Mouse (Mus musculus) small intestine, adult 2 months (tissue): ENCODE data around the gene Vapb. TPM values are rescaled to one million over a fixed set of nuclear protein-coding genes. Genes with fewer than 3 reads are reported as not detected.
A peak's percentile ranks its signal among the peaks of the same experiment; 100 is the strongest.

Source experiments
- H3K27ac ChIP-seq: fragments of 200-500 bp; 2 replicates; pipeline ENCODE4 v1.5.1; 2012; ENCODE audit warnings: low read depth, low read length, control low read depth, inconsistent platforms; ENCODE audit not compliant: insufficient read depth
- H3K27me3 ChIP-seq: fragments of 200-500 bp; 2 replicates; pipeline ENCODE4 v1.6.1; 2012; ENCODE audit warnings: mild to moderate bottlenecking, moderate library complexity, low read length, inconsistent platforms; ENCODE audit not compliant: control insufficient read depth, insufficient read depth
- H3K36me3 ChIP-seq: fragments of 200-500 bp; 2 replicates; pipeline ENCODE4 v1.6.1; 2012; ENCODE audit warnings: mild to moderate bottlenecking, low read length, control low read depth, inconsistent platforms; ENCODE audit not compliant: control insufficient read depth, insufficient read depth
- H3K4me1 ChIP-seq: fragments of 200-500 bp; 2 replicates; pipeline ENCODE4 v1.6.1; 2012; ENCODE audit warnings: low read length, inconsistent platforms, mixed read lengths; ENCODE audit not compliant: control insufficient read depth, insufficient read depth, insufficient read length
- H3K4me3 ChIP-seq: fragments of 200-500 bp; 2 replicates; pipeline ENCODE4 v1.5.1; 2012; ENCODE audit warnings: low read depth, mild to moderate bottlenecking, control low read depth, inconsistent platforms, low read length, moderate library complexity
- CTCF ChIP-seq: fragments of 200-500 bp; IDR thresholded peaks from 2 replicates; pipeline ENCODE4 v1.5.1; 2012; ENCODE audit warnings: low read depth, mild to moderate bottlenecking, control low read depth, inconsistent platforms, low read length, moderate library complexity, mixed read lengths; ENCODE audit not compliant: insufficient replicate concordance, insufficient read length; ENCODE audit errors: extremely low read depth
- POLR2A ChIP-seq: fragments of 200-500 bp; IDR thresholded peaks from 2 replicates; pipeline ENCODE4 v1.6.1; 2012; ENCODE audit warnings: low read depth, mild to moderate bottlenecking, control low read depth, inconsistent platforms, low read length, moderate library complexity
- WGBS: fragments of 180-500 bp; shearing (Covaris S2); methylation state at CpG from one replicate; pipeline ENCODE4 v1.1.7; 2018; 5-methylcytosine and 5-hydroxymethylcytosine counted together
- polyA plus RNA-seq: library from polyadenylated mRNA; depleted of rRNA; stranded (reverse); fragments of >200 nt; gene quantifications from 2 replicates; pipeline ENCODE4 v1.2.3, GENCODE M21; 2012; rRNA removed

Vapb gene
- 5.5 and 10.8 TPM in 2 replicates for polyA plus RNA-seq

DNA sequence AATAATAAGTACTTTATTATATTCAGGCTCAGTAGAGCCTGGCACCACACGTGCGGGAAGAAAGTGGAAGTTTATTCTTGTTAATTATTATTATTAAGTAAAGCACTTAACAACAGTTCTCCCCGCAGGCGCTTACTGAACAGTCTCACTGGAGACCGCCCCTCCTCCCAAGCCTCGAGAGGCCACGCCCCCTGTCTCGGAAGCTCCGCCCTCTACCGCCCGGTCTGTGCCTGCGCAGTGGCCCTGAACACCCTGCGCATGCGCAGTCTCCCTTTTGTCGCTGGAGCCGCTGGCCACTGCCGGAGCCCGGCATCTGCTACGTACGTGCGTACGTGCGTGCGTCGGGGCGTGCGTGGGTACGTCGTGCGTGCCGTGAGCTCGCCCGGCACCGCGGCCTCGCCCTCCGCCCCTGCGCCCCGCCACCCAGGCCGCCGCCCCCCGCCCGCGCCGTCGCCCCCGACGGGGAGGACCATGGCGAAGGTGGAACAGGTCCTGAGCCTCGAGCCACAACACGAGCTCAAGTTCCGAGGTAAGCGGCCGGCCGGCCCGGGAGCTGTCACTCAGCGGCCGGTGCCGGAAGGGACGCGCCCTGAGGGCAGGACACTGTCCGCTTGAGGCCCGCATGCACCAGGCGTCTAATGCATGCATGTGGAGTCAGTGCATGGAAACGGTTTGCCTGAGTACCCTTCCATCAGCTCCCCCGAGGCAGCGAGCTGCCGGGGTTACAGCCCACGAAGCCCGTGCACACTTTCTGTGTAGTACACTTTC is at the start of gene Vapb:
TSS of gene Vapb (plus strand) at position 290 of the 768 bp plus-strand sequence.
- H3K4me1 ChIP-seq: peaks cover 30% of the 10 kb centered on the region
- WGBS: 1% methylated on average over 70 of the region's 70 CpGs
- peak within 1 kb of the TSS; percentile 89 for H3K4me3 ChIP-seq
- TF ChIP-seq POLR2A (no peak), CTCF (no peak)
- H3K27me3 ChIP-seq: no peaks in the 10 kb centered on the region
- no peaks in the 10 kb centered on the region for H3K36me3 ChIP-seq
- peak within 1 kb of the TSS; percentile 22 for H3K27ac ChIP-seq

DNA sequence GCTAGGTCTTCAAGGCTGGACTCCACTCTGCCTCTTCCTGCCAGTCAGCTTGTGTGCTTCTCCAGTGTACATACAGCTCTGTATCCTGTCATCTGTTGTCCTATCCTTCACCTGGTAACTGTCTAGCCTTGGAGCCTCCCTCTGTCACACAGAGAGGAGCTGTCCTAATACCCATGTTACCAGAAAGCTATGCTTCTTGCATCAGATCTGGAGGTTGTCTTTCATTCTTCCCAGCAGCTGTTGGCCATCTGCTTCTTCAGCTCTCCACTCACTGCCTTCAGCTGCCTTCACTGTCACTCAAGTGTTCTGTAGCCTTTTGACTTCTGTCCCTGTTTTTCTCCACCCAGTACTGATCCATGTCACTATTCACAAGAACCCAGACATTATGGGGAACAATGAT is 47.5 kb upstream of the Vapb start:
- Histone ChIP-seq H3K27ac (no peak overlapping the region), H3K36me3 (peaks cover 21% of the 10 kb centered on the region), H3K4me3 (no peak overlapping the region), H3K4me1 (peaks cover 8% of the 10 kb centered on the region), H3K27me3 (no peaks in the 10 kb centered on the region)
- TF ChIP-seq CTCF (no peak), POLR2A (no peak)

DNA sequence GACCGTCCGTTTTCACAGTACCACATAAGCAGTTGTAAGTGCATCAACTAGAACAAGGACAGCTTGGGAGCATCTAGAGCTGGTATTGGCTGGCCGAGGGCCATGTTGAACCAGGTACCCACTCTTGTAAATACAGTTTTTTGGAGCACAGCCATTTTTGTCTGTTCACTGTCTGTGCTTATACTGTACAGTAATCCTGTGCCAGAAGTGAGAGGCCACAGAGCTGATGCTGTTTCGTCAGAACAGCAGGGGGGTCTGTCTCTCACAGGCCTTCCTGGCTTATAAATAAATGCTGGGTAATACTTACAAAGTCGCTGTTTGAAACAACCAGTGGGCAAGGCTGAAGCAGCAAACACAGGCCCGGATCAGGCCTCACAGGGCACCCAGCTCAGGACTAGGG is 45.6 kb upstream of the Vapb start:
- H3K36me3 ChIP-seq: peaks cover 36% of the 10 kb centered on the region
- no peak overlapping the region for H3K4me3 ChIP-seq
- TF ChIP-seq POLR2A (no peak), CTCF (no peak)
- H3K27ac ChIP-seq: no peak overlapping the region
- WGBS: 87% methylated on average over 6 of the region's 6 CpGs
- H3K27me3 ChIP-seq: no peaks in the 10 kb centered on the region
- no peaks in the 10 kb centered on the region; the same call in 1 of the 2 replicates for H3K4me1 ChIP-seq

DNA sequence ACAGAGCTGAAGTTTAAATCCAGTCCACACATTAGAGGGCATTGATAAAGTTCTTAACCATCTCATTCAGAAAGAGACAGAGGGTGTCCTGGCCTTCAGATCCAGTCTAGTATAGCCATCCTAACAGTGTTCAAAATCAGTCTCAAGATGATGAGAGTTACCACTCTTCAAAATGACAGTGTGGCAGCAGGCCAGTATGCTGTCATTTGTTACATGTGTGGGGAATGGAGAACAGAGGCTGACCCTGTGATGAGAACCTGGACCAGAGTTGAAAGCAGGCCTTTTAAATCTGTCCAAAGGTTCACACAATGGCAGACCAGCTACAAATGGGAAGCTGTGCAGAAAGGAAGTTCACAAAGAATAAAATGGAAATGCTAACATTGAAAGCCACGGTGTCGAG is 44.6 kb upstream of the Vapb start:
- TF ChIP-seq CTCF (no peak), POLR2A (no peak)
- Histone ChIP-seq H3K27me3 (no peaks in the 10 kb centered on the region), H3K4me1 (no peaks in the 10 kb centered on the region), H3K4me3 (no peak overlapping the region), H3K27ac (no peak overlapping the region), H3K36me3 (peaks cover 44% of the 10 kb centered on the region)
- WGBS: 90% methylated on average over 2 of the region's 2 CpGs

DNA sequence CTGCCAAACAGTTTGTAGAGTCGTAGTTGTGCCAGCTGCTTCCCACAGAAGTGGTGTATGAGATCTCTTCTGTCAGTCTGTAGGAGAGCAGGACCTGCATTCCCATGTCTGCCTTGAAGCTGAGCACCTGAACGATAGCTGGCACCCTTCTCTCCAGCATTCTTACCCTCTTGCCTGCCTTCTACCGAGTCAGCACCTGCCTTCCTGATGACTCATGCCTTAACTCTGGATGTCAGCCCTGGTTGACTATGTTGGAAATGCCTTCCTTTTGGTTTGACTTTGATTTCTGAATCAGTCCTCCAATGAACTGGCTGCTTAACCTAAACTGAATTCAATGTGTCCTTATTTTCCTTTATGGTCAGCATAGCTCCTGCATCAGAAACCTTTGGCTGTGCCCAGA is 38.5 kb upstream of the Vapb start:
- peaks cover 70% of the 10 kb centered on the region for H3K36me3 ChIP-seq
- H3K27ac ChIP-seq: no peak overlapping the region
- H3K4me3 ChIP-seq: no peak overlapping the region
- H3K27me3 ChIP-seq: no peaks in the 10 kb centered on the region
- no peak for TF ChIP-seq CTCF
- TF ChIP-seq POLR2A: no peak
- H3K4me1 ChIP-seq: no peaks in the 10 kb centered on the region
- WGBS: 65% methylated on average over 3 of the region's 3 CpGs

DNA sequence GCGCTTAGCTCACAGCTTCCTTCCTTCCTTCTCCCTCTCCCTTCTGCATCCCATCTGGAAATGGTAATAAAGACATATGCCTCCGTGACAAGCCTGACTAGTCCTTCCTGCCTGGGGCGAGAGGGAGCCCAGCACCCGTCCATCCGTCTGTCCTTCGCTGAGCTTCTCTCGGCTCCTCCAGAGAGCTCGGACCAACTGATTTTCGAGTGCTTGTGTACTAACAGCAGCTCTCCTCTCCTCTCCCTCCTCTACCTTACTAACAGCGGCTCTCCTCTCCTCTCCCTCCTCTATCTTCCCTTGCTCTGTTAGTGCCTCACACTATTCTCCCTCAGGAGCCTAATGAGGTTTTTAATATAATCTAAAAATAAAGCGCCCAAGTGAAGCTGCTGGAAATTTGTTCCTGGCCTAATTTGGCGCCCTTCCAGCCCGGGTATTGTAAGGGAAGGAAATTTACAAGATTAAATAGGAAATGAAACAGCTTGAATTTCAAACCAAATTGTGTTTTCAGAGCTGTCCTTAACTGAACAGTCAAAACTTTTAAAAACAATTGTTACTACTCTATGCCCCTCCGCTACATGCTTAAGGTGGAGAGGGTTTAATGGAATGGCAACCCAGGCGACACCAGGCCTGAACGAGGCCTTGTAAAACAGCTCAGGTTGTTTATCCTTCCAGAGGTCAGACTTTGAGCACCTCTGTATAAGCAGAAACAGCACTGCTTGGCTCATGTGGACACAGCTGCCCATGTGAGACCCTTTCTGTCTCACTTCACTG is 35.0 kb upstream of the Vapb start:
- Histone ChIP-seq H3K4me3 (no peak overlapping the region), H3K4me1 (no peaks in the 10 kb centered on the region), H3K27ac (0 out of 2 replicates have a peak overlapping the region, but pooled peaks have one; percentile 5), H3K36me3 (peaks cover 60% of the 10 kb centered on the region), H3K27me3 (no peaks in the 10 kb centered on the region)
- TF ChIP-seq CTCF (no peak), POLR2A (no peak)
- WGBS: 80% methylated on average over 16 of the region's 16 CpGs

DNA sequence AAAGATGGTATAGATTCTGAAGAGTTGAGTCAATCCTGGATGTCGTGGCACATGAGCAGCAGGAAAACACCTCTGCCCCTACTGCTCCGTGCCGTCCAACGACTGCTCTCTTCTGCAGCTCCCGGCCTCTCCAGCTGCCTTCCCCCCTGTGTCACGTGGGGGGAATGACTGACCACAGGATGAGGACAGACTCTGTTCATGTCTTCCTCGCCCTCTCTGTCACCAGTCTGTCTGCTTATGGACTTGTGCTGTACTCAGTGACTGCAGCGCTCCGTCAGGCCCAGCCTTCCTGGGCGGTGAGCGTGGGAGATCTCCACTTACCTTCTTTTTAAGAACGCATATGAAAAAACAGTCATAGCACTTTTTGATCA is 34.5 kb upstream of the Vapb start:
- TF ChIP-seq POLR2A (no peak), CTCF (no peak)

More for the DNA sequence above, 34.5 kb upstream of the Vapb start:
- Histone ChIP-seq H3K4me3 (no peak overlapping the region), H3K4me1 (no peaks in the 10 kb centered on the region), H3K36me3 (peaks cover 56% of the 10 kb centered on the region), H3K27ac (0 out of 2 replicates have a peak overlapping the region, but pooled peaks have one; percentile 5), H3K27me3 (no peaks in the 10 kb centered on the region)
- 91% methylated on average over 12 of the region's 12 CpGs for WGBS
